Comparison of ENCODE assay signal across 8 mouse cellular contexts in genomic region chr9:117629771-117630170, GRCm38 (mm10). TPM values are rescaled to one million over a fixed set of nuclear protein-coding genes. Genes with fewer than 3 reads are reported as not detected.
DNase-seq lines count a peak whose midpoint lies in the region; ATAC-seq lines count a peak whose summit lies in the region.

Gene Rbms3, minus strand, starts transcription at chr9:117629913.

- WGBS in embryonic facial prominence, embryonic 15.5 days: 70% methylated on average over 9 of the region's 9 CpGs
- 54% methylated on average over 9 of the region's 9 CpGs for WGBS in hindbrain, embryonic 14.5 days
- 67% methylated on average over 9 of the region's 9 CpGs for WGBS in midbrain, embryonic 13.5 days

- no peak for DNase-seq in layer of hippocampus, adult 8-10 months (ENCODE audit: low spot score in 2 of 2)
- DNase-seq in layer of hippocampus, adult 9-11 months: no peak
- DNase-seq in hindbrain, embryonic 14.5 days (ENCODE audit: low spot score): no peak
- DNase-seq in testis, postnatal 10 days (ENCODE audit: low spot score): no peak
- DNase-seq in right cerebral cortex, postnatal 36 days (ENCODE audit: low spot score in 2 of 2): no peak
- DNase-seq in retina, postnatal 1 day: no peak

- no peaks in the 10 kb centered on the region for H3K9me3 ChIP-seq in embryonic facial prominence, embryonic 15.5 days (replicated peaks)
- H3K9me3 ChIP-seq in hindbrain, embryonic 14.5 days (ENCODE audit: control insufficient read depth, low read length): no peaks in the 10 kb centered on the region
- 0 out of 2 replicates have a peak, but pooled peaks cover 4% of the 10 kb centered on the region for H3K9me3 ChIP-seq in midbrain, embryonic 13.5 days

- H3K4me3 ChIP-seq in embryonic facial prominence, embryonic 15.5 days (replicated peaks): no peak within 1 kb of the TSS
- no peak within 1 kb of the TSS for H3K4me3 ChIP-seq in hindbrain, embryonic 14.5 days (replicated peaks; ENCODE audit: low read length)
- no peak within 1 kb of the TSS for H3K4me3 ChIP-seq in midbrain, embryonic 13.5 days (replicated peaks)

- H3K27me3 ChIP-seq in embryonic facial prominence, embryonic 15.5 days: no peaks in the 10 kb centered on the region
- no peaks in the 10 kb centered on the region for H3K27me3 ChIP-seq in hindbrain, embryonic 14.5 days (ENCODE audit: control insufficient read depth, insufficient read depth, low read length)
- no peaks in the 10 kb centered on the region for H3K27me3 ChIP-seq in midbrain, embryonic 13.5 days

- H3K27ac ChIP-seq in embryonic facial prominence, embryonic 15.5 days (replicated peaks): no peak within 1 kb of the TSS
- no peak within 1 kb of the TSS for H3K27ac ChIP-seq in hindbrain, embryonic 14.5 days
- 0 out of 2 replicates have a peak within 1 kb of the TSS, but pooled peaks have one; percentile 14 for H3K27ac ChIP-seq in midbrain, embryonic 13.5 days

- no peaks in the 10 kb centered on the region for H3K36me3 ChIP-seq in embryonic facial prominence, embryonic 15.5 days
- H3K36me3 ChIP-seq in hindbrain, embryonic 14.5 days (replicated peaks; ENCODE audit: control insufficient read depth, insufficient read depth): no peaks in the 10 kb centered on the region
- H3K36me3 ChIP-seq in midbrain, embryonic 13.5 days: no peaks in the 10 kb centered on the region

- H3K4me2 ChIP-seq in embryonic facial prominence, embryonic 15.5 days (replicated peaks): no peak within 1 kb of the TSS
- no peak within 1 kb of the TSS for H3K4me2 ChIP-seq in hindbrain, embryonic 14.5 days (replicated peaks)
- no peak within 1 kb of the TSS for H3K4me2 ChIP-seq in midbrain, embryonic 13.5 days (replicated peaks)

- no peak for ATAC-seq in embryonic facial prominence, embryonic 15.5 days (ENCODE audit: insufficient number of reproducible peaks, low FRiP score, low TSS enrichment, low read depth)
- no peak for ATAC-seq in hindbrain, embryonic 14.5 days (ENCODE audit: low FRiP score)
- ATAC-seq in midbrain, embryonic 13.5 days: no peak

- H3K4me1 ChIP-seq in embryonic facial prominence, embryonic 15.5 days: no peaks in the 10 kb centered on the region
- H3K4me1 ChIP-seq in hindbrain, embryonic 14.5 days (replicated peaks; ENCODE audit: control insufficient read depth, insufficient read depth, low read length): no peaks in the 10 kb centered on the region; the same call in 1 of the 2 replicates
- H3K4me1 ChIP-seq in midbrain, embryonic 13.5 days (replicated peaks): peaks cover 16% of the 10 kb centered on the region; the same call in 1 of the 2 replicates

- no peak within 1 kb of the TSS for H3K9ac ChIP-seq in embryonic facial prominence, embryonic 15.5 days
- no peak within 1 kb of the TSS for H3K9ac ChIP-seq in hindbrain, embryonic 14.5 days
- no peak within 1 kb of the TSS for H3K9ac ChIP-seq in midbrain, embryonic 13.5 days (replicated peaks)

RNA-seq across cellular contexts. Expression of gene Rbms3, which starts in this region (rescaled TPM):
- 10 to 100 TPM; 13.8 to 17.5 (median 13.9) TPM for total RNA-seq in layer of hippocampus, adult 8-10 months (2022)
- 84.3 and 90.0 TPM in 2 replicates for polyA plus RNA-seq in embryonic facial prominence, embryonic 15.5 days (2015; fragmentation: Nextera tagmentation; extraction: Ambion mirVana)
- polyA plus RNA-seq in hindbrain, embryonic 14.5 days (2014; fragmentation: Nextera tagmentation; extraction: Ambion mirVana): 76.2 and 83.7 TPM in 2 replicates
- 25.7 and 30.8 TPM in 2 replicates for polyA plus RNA-seq in midbrain, embryonic 13.5 days (2015; fragmentation: Nextera tagmentation; extraction: Ambion mirVana)
